Mouse (Mus musculus) kidney, adult 2 months (tissue): ENCODE data around the gene Atg9a.

Source experiments
- CTCF ChIP-seq: fragments of 200-500 bp; conservative IDR thresholded peaks from 2 replicates; pipeline ENCODE4 v1.5.1; 2011; ENCODE audit warnings: low read depth, mild to moderate bottlenecking, control low read depth, low read length, moderate library complexity, mixed read lengths; ENCODE audit not compliant: insufficient read depth, insufficient read length
- POLR2A ChIP-seq: fragments of 200-500 bp; IDR thresholded peaks from one replicate; pipeline ENCODE4 v1.6.1; 2011; ENCODE audit warnings: low read depth, low read length, control low read depth

GRCm38 (mm10) chr1:75168093-75168471 lies 23.9 kb downstream of the Atg9a start:
- TF ChIP-seq CTCF (no peak), POLR2A (no peak)
